Mouse (Mus musculus): Measurements from ENCODE around the gene Fxr2.
"Not testable (repeated sequence)": the region's sequence is repeated elsewhere in the genome, so short reads cannot be mapped to it uniquely, and the experiment has no call there.

Gene Fxr2

GRCm38 (mm10) chr11:69685526-69686148 is 52.8 kb downstream of the Fxr2 start, which contains the start of gene Tnfsf13:
Gene Tnfsf13 (minus strand): TSS chr11:69685784.
- no peak for DNase-seq

GRCm38 (mm10) chr11:69686377-69686776 is 53.6 kb downstream of the Fxr2 start:
- DNase-seq: no peak

DNA sequence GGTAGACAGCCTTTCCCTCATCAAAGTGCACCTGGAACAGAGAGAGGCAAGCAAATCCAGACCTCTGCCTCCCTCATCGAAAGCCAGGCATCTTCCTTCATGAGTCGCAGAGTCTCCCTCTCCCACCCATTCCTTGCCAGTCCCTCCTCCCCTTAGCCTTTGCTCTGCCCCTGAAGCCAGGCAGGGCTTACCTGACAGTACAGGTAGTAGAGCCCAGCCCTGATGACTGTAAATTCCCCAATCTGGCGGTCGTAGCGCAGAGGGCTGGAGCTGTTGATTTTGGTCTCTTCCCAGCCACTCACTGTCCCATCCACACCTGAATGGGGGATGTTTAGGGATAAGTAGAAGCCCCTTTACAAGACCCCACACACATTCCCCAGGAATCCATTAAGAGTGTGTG is 54.3 kb downstream of the Fxr2 start:
- no peak for DNase-seq

DNA sequence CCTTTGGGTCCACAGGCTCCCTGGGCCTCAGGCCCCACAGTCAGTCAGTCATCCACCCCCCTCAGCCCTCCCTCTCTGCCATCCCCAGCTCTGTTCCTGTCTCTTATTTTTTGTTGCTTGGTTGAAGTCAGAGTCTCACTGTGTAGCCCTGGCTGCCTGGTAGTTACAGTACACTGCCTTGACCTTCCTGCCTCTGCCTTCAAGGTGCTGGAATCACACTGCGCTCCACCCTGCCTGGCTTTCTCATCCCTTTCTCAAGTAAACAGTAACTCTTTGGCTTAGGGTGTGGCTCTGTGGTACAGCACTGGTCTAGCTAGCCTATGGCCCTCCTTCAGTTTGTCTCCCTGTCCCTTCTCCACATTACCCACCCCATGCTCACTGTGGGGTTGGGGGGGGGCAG is 57.1 kb downstream of the Fxr2 start:
- DNase-seq: no peak

DNA sequence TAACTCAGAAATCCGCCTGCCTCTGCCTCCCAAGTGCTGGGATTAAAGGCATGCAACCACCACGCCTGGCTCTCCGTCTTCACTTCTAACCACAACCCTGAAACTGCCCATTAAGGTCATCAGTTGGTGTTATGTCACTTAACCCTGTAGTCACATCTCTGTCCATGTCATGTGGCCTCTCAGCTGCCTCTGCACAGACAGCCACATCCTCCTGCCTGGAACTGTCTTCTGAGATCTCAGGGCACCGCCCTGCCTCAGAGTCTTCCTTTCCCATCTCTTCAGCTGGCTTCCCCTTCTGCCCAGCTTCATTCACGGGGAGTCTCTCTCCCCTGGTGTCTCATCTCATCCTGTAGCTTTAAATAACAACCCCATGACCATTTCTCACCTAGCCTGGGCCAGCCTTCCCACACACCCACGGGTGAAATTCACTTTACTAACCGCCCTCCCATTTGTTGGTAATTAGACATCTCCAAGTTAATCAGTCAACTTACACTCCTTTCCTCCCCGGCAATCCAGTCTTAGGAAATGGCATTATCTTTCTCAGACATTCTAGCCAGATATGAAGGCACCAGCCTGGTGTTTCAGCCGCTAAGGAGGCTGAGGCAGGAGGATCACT is 59.5 kb downstream of the Fxr2 start:
- no peak for DNase-seq

DNA sequence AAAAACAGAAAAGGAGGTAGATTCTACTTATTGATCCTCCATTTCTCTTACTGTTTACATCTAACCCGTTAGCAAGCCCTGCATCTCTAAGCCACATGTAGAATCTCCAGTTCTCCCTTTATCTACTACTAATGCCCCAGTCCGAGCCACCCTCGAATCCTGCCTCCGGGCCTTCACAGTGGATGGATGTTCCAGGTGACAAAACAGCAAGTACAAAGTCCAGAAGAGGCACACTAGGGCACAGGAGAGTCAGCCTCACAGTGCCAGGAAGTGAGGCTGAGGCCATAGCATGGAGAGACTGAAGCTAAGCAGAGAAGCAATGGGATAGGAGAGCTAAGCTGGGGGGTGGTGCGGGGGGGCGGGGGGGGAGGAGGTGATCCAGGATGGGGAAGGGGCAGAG is 60.1 kb downstream of the Fxr2 start:
- no peak for DNase-seq

DNA sequence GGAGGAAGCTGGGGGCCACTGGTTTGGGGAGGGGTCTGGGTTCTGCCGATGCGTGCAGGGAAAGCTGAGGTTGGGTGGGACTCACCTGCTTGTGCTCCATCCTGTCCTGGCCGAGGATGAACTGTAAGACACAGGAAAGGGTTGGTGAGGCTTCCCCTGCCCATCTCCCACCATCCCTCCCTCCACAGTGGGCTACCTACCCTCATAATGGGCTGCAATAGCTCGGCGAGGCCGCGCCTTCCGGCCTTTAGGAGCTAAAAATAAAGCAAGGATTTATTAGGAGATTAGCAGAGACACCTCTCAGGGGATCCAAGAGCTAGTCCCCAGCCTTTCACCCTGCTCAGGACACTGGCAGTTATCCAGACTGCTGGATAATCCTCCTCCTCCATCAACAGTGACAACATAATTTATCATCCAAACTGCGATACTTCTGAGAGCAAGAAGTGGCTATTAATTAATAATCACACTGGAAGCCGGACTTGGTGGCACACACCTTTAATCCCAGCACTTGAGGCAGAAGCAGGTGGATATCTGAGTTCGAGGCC is 60.7 kb downstream of the Fxr2 start:
- no peak for DNase-seq

DNA sequence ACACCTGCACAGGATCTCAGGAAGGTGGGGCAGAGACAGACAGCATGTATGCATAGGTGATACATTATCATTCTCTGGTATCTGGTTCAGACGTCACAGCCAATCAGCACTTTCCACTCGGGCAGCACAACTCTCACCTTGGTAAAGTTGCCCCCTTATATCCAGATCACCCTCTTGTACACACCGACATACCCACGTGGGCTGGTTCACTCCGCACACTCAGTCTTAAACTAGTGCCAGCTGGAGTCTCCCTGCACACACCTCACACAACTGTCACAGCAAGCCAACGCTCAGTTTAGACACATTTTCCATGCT is 62.2 kb downstream of the Fxr2 start:
- no peak for DNase-seq

DNA sequence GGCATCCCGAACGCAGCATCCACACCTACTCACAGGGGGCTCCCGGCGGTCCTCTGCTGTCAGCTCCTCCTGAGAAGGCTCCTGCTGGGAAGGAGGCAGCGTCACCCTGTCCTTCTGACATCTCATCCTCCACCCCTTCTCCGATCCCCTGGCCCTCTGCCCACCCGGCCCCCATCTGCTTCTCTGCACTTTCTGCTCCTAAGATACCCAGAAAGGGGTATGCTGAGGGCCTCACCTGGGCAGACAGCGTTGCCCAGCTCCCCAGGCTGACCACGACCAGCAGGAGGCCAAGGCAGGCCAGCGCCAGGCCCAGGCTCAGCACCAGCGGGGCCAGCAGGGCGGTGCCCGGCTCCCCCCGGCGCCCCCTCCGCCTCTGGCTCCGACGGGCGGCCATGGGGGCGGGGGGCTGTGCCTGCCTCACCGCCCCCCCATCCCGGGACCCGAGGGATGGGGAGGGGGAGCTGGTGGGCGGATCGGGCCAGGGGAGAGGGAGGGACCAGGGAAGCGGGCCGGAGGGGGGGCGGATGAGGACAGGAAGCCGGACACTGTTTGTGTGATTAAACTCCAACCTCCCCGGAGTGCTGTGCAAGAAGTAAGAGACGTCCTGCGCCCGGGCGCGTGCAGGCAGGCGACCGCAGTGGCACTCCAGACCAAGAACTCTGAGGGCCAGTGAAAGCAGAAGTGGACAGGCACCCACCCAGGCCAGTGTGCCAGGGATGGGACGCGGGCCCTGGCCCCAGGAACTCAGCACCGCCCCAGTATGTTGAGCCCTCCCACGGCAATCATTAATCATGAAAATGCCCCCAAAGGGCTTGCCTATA is 62.8 kb downstream of the Fxr2 start, which contains the start of the genes Tnfsf12 and Tnfsfm13:
TSS of gene Tnfsf12 (minus strand) at position 489 of the 821 bp plus-strand sequence.
TSS of gene Tnfsfm13 (minus strand) at position 738 of the 821 bp plus-strand sequence.
- peak in 1 of 2 experiments; percentile 9 for DNase-seq

GRCm38 (mm10) chr11:69697396-69697795 is 64.6 kb downstream of the Fxr2 start:
- DNase-seq: no peak

DNA sequence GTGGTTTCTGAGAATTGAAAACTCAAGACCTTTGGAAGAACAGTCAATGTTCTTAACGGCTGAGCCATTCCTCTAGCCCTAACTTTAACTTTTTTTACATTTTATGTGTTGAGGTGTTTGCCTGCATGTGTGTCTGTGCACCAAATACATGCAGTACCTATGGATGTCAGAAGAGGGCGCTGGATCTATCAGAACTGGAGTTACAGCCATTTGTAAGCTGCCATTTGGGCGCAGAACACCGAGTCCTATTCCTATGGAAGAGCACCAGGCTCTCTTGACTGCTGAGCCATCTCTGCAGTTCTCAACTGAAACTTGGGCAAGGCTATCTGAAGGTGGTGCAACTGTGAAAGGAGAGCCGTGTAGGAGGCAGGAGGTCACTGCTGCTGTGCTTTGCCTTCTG is 65.8 kb downstream of the Fxr2 start:
- peak in 1 of 2 experiments; percentile 15 for DNase-seq

DNA sequence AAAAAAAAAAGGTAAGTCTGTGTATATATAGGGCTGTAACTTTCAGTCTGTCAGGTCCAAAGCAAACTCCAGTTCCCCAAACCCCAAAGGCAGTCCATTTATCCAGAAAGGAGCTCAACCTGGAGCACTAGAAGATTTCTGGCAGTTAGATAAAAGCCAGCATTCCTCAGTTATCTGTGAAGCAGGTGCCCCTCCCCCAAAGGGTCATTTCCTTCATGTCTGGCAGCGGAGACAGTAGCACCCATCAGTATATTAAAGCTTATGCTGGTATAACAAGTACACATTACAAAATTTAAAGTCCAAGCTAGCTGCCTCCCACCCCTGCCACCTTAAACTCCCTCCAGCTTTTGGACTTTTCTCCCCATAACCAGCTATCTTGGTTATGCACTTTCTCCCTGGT is 66.8 kb downstream of the Fxr2 start:
- DNase-seq: no peak

DNA sequence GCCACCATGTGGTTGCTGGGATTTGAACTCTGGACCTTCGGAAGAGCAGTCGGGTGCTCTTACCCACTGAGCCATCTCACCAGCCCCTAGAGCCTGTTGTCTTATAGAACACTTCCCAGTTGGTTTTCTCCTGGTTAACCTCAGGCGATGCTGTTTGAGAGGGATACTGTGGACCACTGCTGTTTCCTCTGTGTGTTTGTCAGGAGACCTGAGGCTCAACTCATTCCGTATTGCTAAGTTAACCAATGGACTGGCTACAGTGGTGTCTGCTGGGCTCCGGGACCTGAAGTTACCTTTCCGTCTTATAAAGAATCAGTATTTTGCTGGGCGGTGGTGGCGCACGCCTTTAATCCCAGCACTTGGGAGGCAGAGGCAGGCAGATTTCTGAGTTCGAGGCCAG is 70.1 kb downstream of the Fxr2 start:
- DNase-seq: not testable (repeated sequence)
